Mouse (Mus musculus): Measurements from ENCODE around the gene Cox10.
"Not testable (repeated sequence)": the region's sequence is repeated elsewhere in the genome, so short reads cannot be mapped to it uniquely, and the experiment has no call there.

Cox10 gene

GRCm38 (mm10) chr11:64078956-64079726, at the start of gene Cox10:
Gene Cox10, minus strand, starts transcription at chr11:64079468.
- CTCF ChIA-PET = interaction anchor here (0.6 kb wide), 1 partner anchor 17 kb away, joined by 3 read pairs; no protein-coding TSS in a partner anchor

- CTCF ChIA-PET = no interaction called here
These were observed 48.7 kb upstream of the Cox10 start for GRCm38 (mm10) chr11:64128016-64128415.

GRCm38 (mm10) chr11:64125471-64125870, 46.2 kb upstream of the Cox10 start:
- CTCF ChIA-PET = no interaction called here

- CTCF ChIA-PET = not testable (repeated sequence)
These were observed 43.9 kb upstream of the Cox10 start for GRCm38 (mm10) chr11:64123174-64123573.

- CTCF ChIA-PET = no interaction called here
These were observed 37.4 kb upstream of the Cox10 start for GRCm38 (mm10) chr11:64116711-64117110.

- CTCF ChIA-PET = no interaction called here
These were observed 36.6 kb upstream of the Cox10 start for GRCm38 (mm10) chr11:64115822-64116221.

GRCm38 (mm10) chr11:64115101-64115500, 35.8 kb upstream of the Cox10 start:
- CTCF ChIA-PET = no interaction called here

GRCm38 (mm10) chr11:64100060-64100459, 20.8 kb upstream of the Cox10 start:
- CTCF ChIA-PET = no interaction called here

- CTCF ChIA-PET = no interaction called here
These were observed 13.8 kb upstream of the Cox10 start for GRCm38 (mm10) chr11:64093058-64093457.

GRCm38 (mm10) chr11:64091150-64091549, 11.9 kb upstream of the Cox10 start:
- CTCF ChIA-PET = interaction anchor here (0.5 kb wide), 1 partner anchor 949 kb away, joined by 8 read pairs; no protein-coding TSS in a partner anchor

GRCm38 (mm10) chr11:64089682-64090081, 10.4 kb upstream of the Cox10 start:
- CTCF ChIA-PET = interaction anchor here (0.7 kb wide), 1 partner anchor 16 kb away, joined by 10 read pairs; no protein-coding TSS in a partner anchor

- CTCF ChIA-PET = no interaction called here
These were observed 6.6 kb upstream of the Cox10 start for GRCm38 (mm10) chr11:64085888-64086287.

- CTCF ChIA-PET = no interaction called here
These were observed 436 bp upstream of the Cox10 start for GRCm38 (mm10) chr11:64079727-64080081.

- CTCF ChIA-PET = no interaction called here
These were observed 3.1 kb downstream of the Cox10 start for GRCm38 (mm10) chr11:64076212-64076611.

- CTCF ChIA-PET = interaction anchor here (0.6 kb wide), 1 partner anchor 16 kb away, joined by 10 read pairs; no protein-coding TSS in a partner anchor
These were observed 5.9 kb downstream of the Cox10 start for GRCm38 (mm10) chr11:64073379-64073778.

GRCm38 (mm10) chr11:64071536-64071935, 7.7 kb downstream of the Cox10 start:
- CTCF ChIA-PET = no interaction called here

- CTCF ChIA-PET = no interaction called here
These were observed 13.3 kb downstream of the Cox10 start for GRCm38 (mm10) chr11:64066001-64066400.

- CTCF ChIA-PET = no interaction called here
These were observed 16.1 kb downstream of the Cox10 start for GRCm38 (mm10) chr11:64063130-64063529.

GRCm38 (mm10) chr11:64062226-64062625, 17.0 kb downstream of the Cox10 start:
- CTCF ChIA-PET = no interaction called here

GRCm38 (mm10) chr11:64059305-64059704, 20.0 kb downstream of the Cox10 start:
- CTCF ChIA-PET = no interaction called here

- CTCF ChIA-PET = no interaction called here
These were observed 20.8 kb downstream of the Cox10 start for GRCm38 (mm10) chr11:64058474-64058873.

- CTCF ChIA-PET = no interaction called here
These were observed 25.9 kb downstream of the Cox10 start for GRCm38 (mm10) chr11:64053371-64053770.

GRCm38 (mm10) chr11:64051195-64051968, 27.9 kb downstream of the Cox10 start:
- CTCF ChIA-PET = no interaction called here

All from spleen, embryonic (tissue).